Mouse (Mus musculus) stomach, postnatal 0 days (tissue): ENCODE results near the gene Cluh.

Experiments
- CTCF ChIP-seq: IDR thresholded peaks from 2 replicates; pipeline ENCODE4 v1.5.1; 2016; ENCODE audit warnings: antibody characterized with exemption, low read depth, mild to moderate bottlenecking, moderate library complexity
- EP300 ChIP-seq: optimal IDR thresholded peaks from 2 replicates; pipeline ENCODE3; 2016; ENCODE audit warnings: antibody characterized with exemption

DNA sequence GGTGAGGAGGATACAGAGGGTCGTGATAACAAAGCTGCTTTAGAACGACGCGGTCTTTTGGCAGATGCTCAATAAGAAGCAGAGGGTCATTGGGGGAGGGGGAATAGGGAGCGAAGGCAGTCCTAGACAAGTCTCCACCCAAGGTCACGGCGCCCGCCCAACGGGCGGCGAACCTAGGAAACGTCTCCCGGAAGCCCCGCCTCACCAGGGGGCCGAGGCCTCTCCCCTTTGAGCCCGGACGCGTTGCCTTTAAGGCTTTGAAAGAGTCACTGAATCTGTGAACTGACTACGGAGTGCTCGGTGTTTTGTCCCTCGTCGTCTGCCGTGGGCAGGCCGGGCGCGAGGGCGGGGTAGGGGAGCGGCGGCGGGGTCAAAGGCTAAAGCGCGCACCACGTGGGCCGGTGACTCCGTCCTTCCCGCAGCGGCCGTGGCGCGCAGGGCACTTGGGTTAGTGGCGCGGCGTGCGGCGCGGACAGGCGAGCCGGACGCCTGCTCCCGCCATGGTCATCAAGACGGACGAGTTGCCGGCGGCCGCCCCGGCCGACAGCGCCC lies at the start of gene Cluh:
- TF ChIP-seq CTCF (peak; percentile 9; the same call in 1 of the 2 replicates), EP300 (no peak)
